ENCODE assay signal across 8 mouse cellular contexts in the genomic region with DNA sequence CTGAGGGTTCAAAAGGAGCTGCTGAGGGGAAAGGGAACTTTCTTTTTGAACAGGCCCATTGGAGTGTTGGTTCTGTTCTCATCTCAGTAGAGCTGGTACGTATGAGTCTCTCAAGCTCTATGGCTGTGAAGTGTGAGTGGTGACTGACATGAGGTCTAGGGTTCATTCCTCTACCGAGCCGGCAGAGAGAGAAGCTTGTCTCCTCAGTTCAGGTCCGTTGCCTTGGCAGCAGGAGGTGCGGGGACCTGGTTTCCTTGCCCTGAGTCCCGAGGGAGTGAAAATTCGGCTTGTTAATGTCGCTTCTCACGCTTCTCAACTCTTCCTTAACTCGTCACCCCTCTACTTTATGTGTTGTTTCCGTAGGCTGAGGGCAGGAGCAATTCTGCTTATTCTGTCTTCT. TPM values are rescaled to one million over a fixed set of nuclear protein-coding genes. Genes with fewer than 3 reads are reported as not detected.
DNase-seq lines count a peak whose midpoint lies in the region; ATAC-seq and TF ChIP-seq lines count a peak whose summit lies in the region.

No protein-coding gene starts in this region.

- no peak for TF ChIP-seq POLR2A in heart, adult 2 months (IDR thresholded peaks at IDR 0.05; ENCODE audit: insufficient read depth, low read depth, low read length)
- no peak for TF ChIP-seq POLR2A in thymus, adult 2 months (IDR thresholded peaks at IDR 0.05; ENCODE audit: control insufficient read depth, extremely low read depth, insufficient read depth, low read length, poor library complexity)

- 0% methylated on average over 11 of the region's 11 CpGs for WGBS in heart, adult 2 months
- WGBS in thymus, adult 2 months, result 1% methylated on average over 11 of the region's 11 CpGs
- WGBS in hindbrain, embryonic 11.5 days, result 3% methylated on average over 11 of the region's 11 CpGs
- under 1% methylated on average over 11 of the region's 11 CpGs for WGBS in liver, embryonic 16.5 days (ENCODE audit: insufficient replicate concordance)
- WGBS in stomach, postnatal 0 days, result 2% methylated on average over 11 of the region's 11 CpGs

- intact Hi-C loops in heart, adult 2 months (cut with DNase I), result loop anchor here (2.0 to 10.0 kb wide), 2 partner anchors 89 to 313 kb away; no protein-coding TSS in a partner anchor

- no peak for TF ChIP-seq CTCF in heart, adult 2 months (IDR thresholded peaks at IDR 0.05)
- TF ChIP-seq CTCF in thymus, adult 2 months (IDR thresholded peaks at IDR 0.05; ENCODE audit: borderline replicate concordance, control insufficient read depth, extremely low read depth, insufficient read depth, low read length, poor library complexity), result no peak
- no peak for TF ChIP-seq CTCF in stomach, postnatal 0 days (IDR thresholded peaks at IDR 0.05; ENCODE audit: low read depth)

- peak overlapping the region; percentile 75 for H3K4me2 ChIP-seq in hindbrain, embryonic 11.5 days (replicated peaks; ENCODE audit: low read depth, low read length)
- peak overlapping the region; percentile 76 for H3K4me2 ChIP-seq in liver, embryonic 16.5 days (ENCODE audit: low read depth, low read length)
- H3K4me2 ChIP-seq in stomach, postnatal 0 days (replicated peaks; ENCODE audit: low read depth), result peak overlapping the region; percentile 64

- H3K9ac ChIP-seq in heart, adult 2 months (ENCODE audit: low read depth, low read length), result peak overlapping the region; percentile 78
- H3K9ac ChIP-seq in hindbrain, embryonic 11.5 days (ENCODE audit: low read depth, low read length), result peak overlapping the region; percentile 35
- peak overlapping the region; percentile 71 for H3K9ac ChIP-seq in liver, embryonic 16.5 days (ENCODE audit: low read depth, low read length)
- peak overlapping the region; percentile 52 for H3K9ac ChIP-seq in stomach, postnatal 0 days (ENCODE audit: low read length)

- no peaks in the 10 kb centered on the region for H3K9me3 ChIP-seq in hindbrain, embryonic 11.5 days (ENCODE audit: control insufficient read depth, low read length)
- H3K9me3 ChIP-seq in liver, embryonic 16.5 days (replicated peaks; ENCODE audit: control insufficient read depth, low read length), result no peaks in the 10 kb centered on the region
- no peaks in the 10 kb centered on the region for H3K9me3 ChIP-seq in stomach, postnatal 0 days (ENCODE audit: control insufficient read depth, low read length)

- ATAC-seq in hindbrain, embryonic 11.5 days (ENCODE audit: low FRiP score), result no peak
- no peak for ATAC-seq in liver, embryonic 16.5 days (ENCODE audit: low read depth)
- ATAC-seq in stomach, postnatal 0 days (ENCODE audit: low FRiP score, low TSS enrichment), result no peak

- H3K4me3 ChIP-seq in heart, adult 2 months, result peak overlapping the region; percentile 91
- H3K4me3 ChIP-seq in thymus, adult 2 months (ENCODE audit: control insufficient read depth, insufficient read depth, low read length), result peak overlapping the region; percentile 80
- peak overlapping the region; percentile 47 for H3K4me3 ChIP-seq in hindbrain, embryonic 11.5 days (ENCODE audit: low read depth, low read length)
- peak overlapping the region; percentile 91 for H3K4me3 ChIP-seq in liver, embryonic 16.5 days (ENCODE audit: low read depth, low read length)
- H3K4me3 ChIP-seq in stomach, postnatal 0 days (ENCODE audit: low read depth, low read length), result peak overlapping the region; percentile 49

- no peaks in the 10 kb centered on the region for H3K36me3 ChIP-seq in heart, adult 2 months (ENCODE audit: control insufficient read depth, insufficient read depth, low read length)
- H3K36me3 ChIP-seq in thymus, adult 2 months (ENCODE audit: control insufficient read depth, insufficient read depth, low read length), result peaks cover under 1% of the 10 kb centered on the region
- no peaks in the 10 kb centered on the region for H3K36me3 ChIP-seq in hindbrain, embryonic 11.5 days (ENCODE audit: control insufficient read depth, insufficient read depth, low read length)
- H3K36me3 ChIP-seq in liver, embryonic 16.5 days (ENCODE audit: control insufficient read depth, insufficient read depth), result no peaks in the 10 kb centered on the region
- H3K36me3 ChIP-seq in stomach, postnatal 0 days (ENCODE audit: control insufficient read depth, insufficient read depth, low read length), result no peaks in the 10 kb centered on the region; the same call in 1 of the 2 replicates

- DNase-seq in heart, adult 2 months, result no peak
- DNase-seq in heart, adult 18-20 months, result no peak
- DNase-seq in thymus, adult 2 months, result no peak
- DNase-seq in thymus, postnatal 0 days (ENCODE audit: low spot score), result no peak
- no peak for DNase-seq in hindbrain, embryonic 11.5 days (ENCODE audit: low spot score)
- no peak for DNase-seq in stomach, postnatal 0 days (ENCODE audit: low spot score)
- DNase-seq in retina, postnatal 1 day, result no peak

- no peak for TF ChIP-seq EP300 in heart, adult 2 months (IDR thresholded peaks at IDR 0.05; ENCODE audit: insufficient read depth, low read depth, low read length)
- no peak for TF ChIP-seq EP300 in stomach, postnatal 0 days (optimal IDR thresholded peaks at IDR 0.05)

- no peaks in the 10 kb centered on the region for H3K27me3 ChIP-seq in heart, adult 2 months (ENCODE audit: control insufficient read depth, insufficient read depth, low read length)
- H3K27me3 ChIP-seq in thymus, adult 2 months (ENCODE audit: control insufficient read depth, insufficient read depth, low read length), result no peaks in the 10 kb centered on the region
- H3K27me3 ChIP-seq in hindbrain, embryonic 11.5 days (ENCODE audit: control insufficient read depth, insufficient read depth, low read length), result no peaks in the 10 kb centered on the region
- no peaks in the 10 kb centered on the region for H3K27me3 ChIP-seq in liver, embryonic 16.5 days (ENCODE audit: control insufficient read depth, insufficient read depth, low read depth, low read length)
- H3K27me3 ChIP-seq in stomach, postnatal 0 days (ENCODE audit: control insufficient read depth, insufficient read depth, low read length), result no peaks in the 10 kb centered on the region

- peaks cover 8% of the 10 kb centered on the region for H3K79me2 ChIP-seq in heart, adult 2 months (replicated peaks; ENCODE audit: control insufficient read depth, insufficient read depth, low read length)

- peaks cover 2% of the 10 kb centered on the region for H3K4me1 ChIP-seq in heart, adult 2 months (ENCODE audit: control insufficient read depth, insufficient read depth, low read length)
- H3K4me1 ChIP-seq in thymus, adult 2 months (replicated peaks; ENCODE audit: control insufficient read depth, insufficient read depth, low read length), result peaks cover 9% of the 10 kb centered on the region; the same call in 1 of the 2 replicates
- no peaks in the 10 kb centered on the region; the same call in 1 of the 2 replicates for H3K4me1 ChIP-seq in hindbrain, embryonic 11.5 days (replicated peaks; ENCODE audit: control insufficient read depth, insufficient read depth, low read length)
- H3K4me1 ChIP-seq in liver, embryonic 16.5 days (ENCODE audit: control insufficient read depth, low read depth, low read length), result peaks cover 22% of the 10 kb centered on the region
- H3K4me1 ChIP-seq in stomach, postnatal 0 days (replicated peaks; ENCODE audit: control insufficient read depth, insufficient read depth), result no peaks in the 10 kb centered on the region

- H3K27ac ChIP-seq in heart, adult 2 months, result peak overlapping the region; percentile 98
- H3K27ac ChIP-seq in thymus, adult 2 months (ENCODE audit: control insufficient read depth, insufficient read depth, low read length), result peak overlapping the region; percentile 56
- H3K27ac ChIP-seq in hindbrain, embryonic 11.5 days (ENCODE audit: low read depth, low read length), result no peak overlapping the region
- peak overlapping the region; percentile 85 for H3K27ac ChIP-seq in liver, embryonic 16.5 days (ENCODE audit: low read length)
- 0 out of 2 replicates have a peak overlapping the region, but pooled peaks have one; percentile 1 for H3K27ac ChIP-seq in stomach, postnatal 0 days (replicated peaks)

RNA-seq across cellular contexts. Expression of gene Lin52, which starts 0.6 kb away (rescaled TPM):
- 10 to 100 TPM in 1 of 2 experiments, 1 to 10 TPM in 1; 7.8 to 12.4 TPM for total RNA-seq in heart, adult 2 months (2021)
- 16.5 and 30.6 TPM in 2 replicates for polyA plus RNA-seq in heart, adult 2 months (2012; rRNA removed)
- total RNA-seq in heart, adult 18-20 months (2021), result 10 to 100 TPM in 1 of 2 experiments, 1 to 10 TPM in 1; 9.9 to 12.0 TPM
- polyA plus RNA-seq in thymus, adult 2 months (2012; rRNA removed), result 17.2 and 24.5 TPM in 2 replicates
- polyA plus RNA-seq in thymus, postnatal 0 days (2015; fragmentation: Nextera tagmentation; extraction: Ambion mirVana), result 22.3 and 24.2 TPM in 2 replicates
- 32.8 and 35.9 TPM in 2 replicates for polyA plus RNA-seq in hindbrain, embryonic 11.5 days (2014; fragmentation: Nextera tagmentation; extraction: Ambion mirVana)
- polyA plus RNA-seq in liver, embryonic 16.5 days (2015; fragmentation: Nextera tagmentation; extraction: Ambion mirVana), result 10.7 and 11.8 TPM in 2 replicates
- 8.5 and 8.7 TPM in 2 replicates for polyA plus RNA-seq in stomach, postnatal 0 days (2015; fragmentation: Nextera tagmentation; extraction: Ambion mirVana)

RNA-seq across cellular contexts. Expression of gene Aldh6a1, which starts 1.0 kb away (rescaled TPM):
- 100 to 1,000 TPM; 189 to 236 TPM for total RNA-seq in heart, adult 2 months (2021)
- polyA plus RNA-seq in heart, adult 2 months (2012; rRNA removed), result 83.5 and 173 TPM in 2 replicates
- 100 to 1,000 TPM; 223 to 267 TPM for total RNA-seq in heart, adult 18-20 months (2021)
- 10.9 and 13.2 TPM in 2 replicates for polyA plus RNA-seq in thymus, adult 2 months (2012; rRNA removed)
- polyA plus RNA-seq in thymus, postnatal 0 days (2015; fragmentation: Nextera tagmentation; extraction: Ambion mirVana), result 16.0 and 17.3 TPM in 2 replicates
- polyA plus RNA-seq in hindbrain, embryonic 11.5 days (2014; fragmentation: Nextera tagmentation; extraction: Ambion mirVana), result 25.4 and 25.9 TPM in 2 replicates
- 49.3 and 55.5 TPM in 2 replicates for polyA plus RNA-seq in liver, embryonic 16.5 days (2015; fragmentation: Nextera tagmentation; extraction: Ambion mirVana)
- polyA plus RNA-seq in stomach, postnatal 0 days (2015; fragmentation: Nextera tagmentation; extraction: Ambion mirVana), result 43.4 and 52.1 TPM in 2 replicates

RNA-seq across cellular contexts. Expression of gene Rnf113a2, which starts 34.8 kb away (rescaled TPM):
- 10 to 100 TPM in 1 of 2 experiments, 1 to 10 TPM in 1; 8.4 to 11.7 TPM for total RNA-seq in heart, adult 2 months (2021)
- polyA plus RNA-seq in heart, adult 2 months (2012; rRNA removed), result 3.7 and 6.6 TPM in 2 replicates
- total RNA-seq in heart, adult 18-20 months (2021), result 10 to 100 TPM in 1 of 2 experiments, 1 to 10 TPM in 1; 9.7 to 10.5 TPM
- polyA plus RNA-seq in thymus, adult 2 months (2012; rRNA removed), result 7.1 and 7.6 TPM in 2 replicates
- polyA plus RNA-seq in thymus, postnatal 0 days (2015; fragmentation: Nextera tagmentation; extraction: Ambion mirVana), result 48.7 and 48.9 TPM in 2 replicates
- polyA plus RNA-seq in hindbrain, embryonic 11.5 days (2014; fragmentation: Nextera tagmentation; extraction: Ambion mirVana), result 30.2 and 33.9 TPM in 2 replicates
- polyA plus RNA-seq in liver, embryonic 16.5 days (2015; fragmentation: Nextera tagmentation; extraction: Ambion mirVana), result 11.7 and 11.9 TPM in 2 replicates
- polyA plus RNA-seq in stomach, postnatal 0 days (2015; fragmentation: Nextera tagmentation; extraction: Ambion mirVana), result 21.6 and 22.0 TPM in 2 replicates

RNA-seq across cellular contexts. Expression of gene Bbof1, which starts 42.9 kb away (rescaled TPM):
- total RNA-seq in heart, adult 2 months (2021), result 1 to 10 TPM; 1.7 to 2.0 TPM
- 0.31 and 0.59 TPM in 2 replicates for polyA plus RNA-seq in heart, adult 2 months (2012; rRNA removed)
- total RNA-seq in heart, adult 18-20 months (2021), result 1 to 10 TPM; 1.4 to 1.5 TPM
- 0.42 and 0.73 TPM in 2 replicates for polyA plus RNA-seq in thymus, adult 2 months (2012; rRNA removed)
- 1.7 and 2.8 TPM in 2 replicates for polyA plus RNA-seq in thymus, postnatal 0 days (2015; fragmentation: Nextera tagmentation; extraction: Ambion mirVana)
- 1.5 and 2.4 TPM in 2 replicates for polyA plus RNA-seq in hindbrain, embryonic 11.5 days (2014; fragmentation: Nextera tagmentation; extraction: Ambion mirVana)
- polyA plus RNA-seq in liver, embryonic 16.5 days (2015; fragmentation: Nextera tagmentation; extraction: Ambion mirVana), result 0.31 and 0.36 TPM in 2 replicates
- 0.68 and 0.74 TPM in 2 replicates for polyA plus RNA-seq in stomach, postnatal 0 days (2015; fragmentation: Nextera tagmentation; extraction: Ambion mirVana)

RNA-seq across cellular contexts. Expression of gene Entpd5, which starts 43.0 kb away (rescaled TPM):
- 10 to 100 TPM; 64.9 to 68.9 TPM for total RNA-seq in heart, adult 2 months (2021)
- 38.6 and 88.3 TPM in 2 replicates for polyA plus RNA-seq in heart, adult 2 months (2012; rRNA removed)
- 10 to 100 TPM; 74.0 to 80.2 TPM for total RNA-seq in heart, adult 18-20 months (2021)
- 24.6 and 24.8 TPM in 2 replicates for polyA plus RNA-seq in thymus, adult 2 months (2012; rRNA removed)
- 50.0 and 52.7 TPM in 2 replicates for polyA plus RNA-seq in thymus, postnatal 0 days (2015; fragmentation: Nextera tagmentation; extraction: Ambion mirVana)
- 10.6 and 12.0 TPM in 2 replicates for polyA plus RNA-seq in hindbrain, embryonic 11.5 days (2014; fragmentation: Nextera tagmentation; extraction: Ambion mirVana)
- polyA plus RNA-seq in liver, embryonic 16.5 days (2015; fragmentation: Nextera tagmentation; extraction: Ambion mirVana), result 17.0 and 18.1 TPM in 2 replicates
- 44.8 and 48.8 TPM in 2 replicates for polyA plus RNA-seq in stomach, postnatal 0 days (2015; fragmentation: Nextera tagmentation; extraction: Ambion mirVana)
